Mouse (Mus musculus) thymus, postnatal 25 days (tissue): Measurements from ENCODE around the gene Olfr1437.
"Not testable (repeated sequence)": the region's sequence is repeated elsewhere in the genome, so short reads cannot be mapped to it uniquely, and the experiment has no call there.

Experiments used
- DNase-seq: peaks from one replicate; pipeline ENCODE4 v3.0.0; 2022

The Olfr1437 gene

DNA sequence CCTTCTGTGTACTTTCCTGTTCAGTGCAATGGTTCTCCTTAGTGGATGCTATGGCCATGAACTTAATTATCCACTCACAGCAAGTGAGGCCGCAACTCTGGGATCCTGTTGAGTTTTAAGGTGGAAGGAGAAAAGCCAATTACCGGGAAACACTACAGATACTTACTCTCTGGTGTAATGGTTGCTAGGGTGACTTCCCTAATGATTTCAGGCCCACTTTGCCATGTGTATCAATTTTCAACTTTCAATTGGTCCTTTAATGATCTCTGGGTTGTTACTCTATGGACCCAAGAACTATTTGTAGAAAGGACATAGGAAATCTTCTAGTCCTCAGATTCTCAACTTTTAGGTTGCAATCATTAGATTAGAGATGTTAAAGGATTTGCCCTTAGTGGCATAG lies at the start of gene Olfr1437:
Olfr1437 (minus strand) TSS at position 101 of the 400 bp plus-strand sequence.
- no peak for DNase-seq

GRCm38 (mm10) chr19:12374465-12375025 lies 49.6 kb upstream of the Olfr1437 start:
- no peak for DNase-seq

DNA sequence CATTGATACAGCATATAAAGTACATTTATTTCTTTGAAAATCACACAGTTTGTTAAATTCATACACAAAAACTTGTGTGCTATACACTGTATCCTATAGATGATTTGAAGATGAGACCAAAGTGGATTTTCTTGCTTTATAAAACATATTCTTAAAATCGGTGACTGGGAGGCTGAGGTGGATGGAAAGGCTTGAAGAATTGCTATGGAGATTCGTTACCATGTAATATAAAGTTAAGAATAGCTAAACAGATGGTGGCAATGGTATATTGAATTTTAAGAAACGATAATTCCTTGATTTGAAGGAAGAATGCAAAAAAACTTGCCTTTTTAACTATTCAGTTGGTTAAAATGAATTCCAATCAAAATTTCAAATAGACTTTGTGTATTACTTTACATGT lies 48.1 kb upstream of the Olfr1437 start:
- no peak for DNase-seq

DNA sequence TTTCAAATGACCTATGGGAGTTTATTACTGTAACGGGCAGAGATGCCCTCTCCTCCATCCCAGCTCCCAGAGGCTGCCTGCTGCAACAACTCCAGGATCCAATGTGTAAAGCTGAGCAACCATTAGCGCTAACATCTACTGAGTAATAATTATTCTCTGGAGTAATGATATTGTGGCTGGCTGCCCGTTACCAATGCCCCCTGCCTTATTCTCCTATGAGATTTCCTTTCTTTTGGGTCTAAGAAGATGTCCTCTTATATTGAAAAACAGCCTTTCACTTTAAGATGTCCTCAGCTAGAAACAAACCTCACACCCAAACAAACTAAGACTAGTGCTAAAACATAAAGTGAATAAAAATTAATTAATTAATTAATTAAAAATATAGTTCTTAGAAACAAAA lies 10.9 kb upstream of the Olfr1437 start, which contains the start of gene Olfr1438-ps1:
Olfr1438-ps1 (minus strand) TSS at position 101 of the 400 bp plus-strand sequence.
- no peak for DNase-seq

- not testable (repeated sequence) for DNase-seq
Observed at GRCm38 (mm10) chr19:12299030-12299429, 25.9 kb downstream of the Olfr1437 start, which contains the start of gene Olfr1436. TSS of gene Olfr1436 (minus strand) at chr19:12299130.

DNA sequence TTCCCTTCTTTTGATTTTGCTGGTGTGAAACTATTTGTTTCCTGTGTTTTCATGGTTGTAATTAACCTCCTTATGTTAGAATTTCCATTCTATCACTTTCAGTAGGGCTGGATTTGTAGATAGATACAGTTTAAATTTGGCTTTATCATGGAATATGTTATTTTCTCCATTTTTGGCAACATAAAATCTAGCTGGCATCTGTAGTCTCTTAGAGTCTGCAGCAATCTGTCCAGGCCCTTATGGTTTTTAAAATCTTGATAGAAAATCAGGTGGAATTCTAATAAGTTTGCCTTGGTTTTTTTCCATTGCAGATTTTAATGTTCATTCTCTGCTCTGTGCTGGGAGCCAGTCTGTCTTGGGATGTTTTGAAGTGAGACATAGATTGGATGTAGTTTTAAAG lies 31.9 kb downstream of the Olfr1437 start:
- no peak for DNase-seq

GRCm38 (mm10) chr19:12279554-12279953 lies 45.3 kb downstream of the Olfr1437 start, which contains the start of gene Olfr1434:
TSS of gene Olfr1434 (plus strand) at chr19:12279854.
- no peak for DNase-seq
